Mouse (Mus musculus) stomach, embryonic 14.5 days (tissue): Measurements from ENCODE around the gene Atic. TPM values are rescaled to one million over a fixed set of nuclear protein-coding genes. Genes with fewer than 3 reads are reported as not detected.

Experiments used
- ATAC-seq: fragments of 200-750 bp; cut with Nextera tagmentation; 2 replicates; pipeline ENCODE4 v1.8.0; 2017; ENCODE audit warnings: low read depth, moderate TSS enrichment; ENCODE audit not compliant: insufficient number of reproducible peaks, insufficient read depth, low FRiP score
- H3K27ac ChIP-seq: fragments of 300-500 bp; sonication (generic); 2 replicates; pipeline ENCODE4 v1.5.1; 2014; ENCODE audit warnings: mild to moderate bottlenecking, low read length, moderate library complexity, mixed read lengths
- H3K27me3 ChIP-seq: fragments of 300-500 bp; sonication (generic); 2 replicates; pipeline ENCODE4 v1.6.1; 2014; ENCODE audit warnings: low read length, control low read depth, mixed read lengths; ENCODE audit not compliant: control insufficient read depth, insufficient read depth
- H3K36me3 ChIP-seq: fragments of 300-500 bp; sonication (generic); 2 replicates; pipeline ENCODE4 v1.6.1; 2014; ENCODE audit warnings: mild to moderate bottlenecking, control low read depth, low read length, moderate library complexity, mixed read lengths; ENCODE audit not compliant: control insufficient read depth, insufficient read depth
- H3K4me1 ChIP-seq: fragments of 300-500 bp; sonication (generic); 2 replicates; pipeline ENCODE4 v1.6.1; 2014; ENCODE audit warnings: low read length, control low read depth, mixed read lengths; ENCODE audit not compliant: control insufficient read depth, insufficient read depth
- H3K4me2 ChIP-seq: fragments of 300-500 bp; sonication (generic); replicated peaks from 2 replicates; pipeline ENCODE4 v1.6.1; 2014; ENCODE audit warnings: low read depth, low read length, control low read depth
- H3K4me3 ChIP-seq: fragments of 300-500 bp; sonication (generic); 2 replicates; pipeline ENCODE4 v1.5.1; 2014; ENCODE audit warnings: low read depth, low read length, control low read depth
- H3K9ac ChIP-seq: fragments of 300-500 bp; sonication (generic); replicated peaks from 2 replicates; pipeline ENCODE4 v1.6.1; 2014; ENCODE audit warnings: low read depth, mild to moderate bottlenecking, control low read depth, low read length, moderate library complexity, mixed read lengths
- H3K9me3 ChIP-seq: fragments of 300-500 bp; sonication (generic); 2 replicates; pipeline ENCODE4 v1.6.1; 2016; ENCODE audit warnings: low read depth, low read length, control low read depth; ENCODE audit not compliant: control insufficient read depth
- WGBS: fragments of 180-500 bp; shearing (Covaris S2); extraction: QIAGEN DNeasy Blood & Tissue Kit; methylation state at CpG from one replicate; pipeline ENCODE4 v1.1.7; 2014; 5-methylcytosine and 5-hydroxymethylcytosine counted together
- polyA plus RNA-seq: library from polyadenylated mRNA; unstranded; fragments of >200 nt; fragmentation: Nextera tagmentation; extraction: Ambion mirVana; gene quantifications from 2 replicates; pipeline ENCODE4 v1.2.1, GENCODE M21; 2014

Gene Atic
- polyA plus RNA-seq, 1 experiment from 2014 or later = 79.1 TPM

- H3K27me3 ChIP-seq = no peaks in the 10 kb centered on the region
- no peak overlapping the region for H3K4me2 ChIP-seq
- WGBS = 96% methylated on average over 8 of the region's 8 CpGs
Observed at GRCm38 (mm10) chr1:71583302-71583701, 26.4 kb downstream of the Atic start.

GRCm38 (mm10) chr1:71583900-71584299 is 26.9 kb downstream of the Atic start:
- 85% methylated on average over 7 of the region's 7 CpGs for WGBS
- H3K9ac ChIP-seq = no peak overlapping the region
- no peak overlapping the region for H3K4me3 ChIP-seq
- ATAC-seq = no peak
- no peak overlapping the region for H3K27ac ChIP-seq
- no peaks in the 10 kb centered on the region for H3K4me1 ChIP-seq
- no peaks in the 10 kb centered on the region for H3K27me3 ChIP-seq
- no peaks in the 10 kb centered on the region for H3K9me3 ChIP-seq
- H3K36me3 ChIP-seq = peaks cover 50% of the 10 kb centered on the region
- no peak overlapping the region for H3K4me2 ChIP-seq

More at GRCm38 (mm10) chr1:71583302-71583701, 26.4 kb downstream of the Atic start:
- H3K4me3 ChIP-seq = no peak overlapping the region
- H3K9ac ChIP-seq = no peak overlapping the region
- no peaks in the 10 kb centered on the region for H3K4me1 ChIP-seq
- H3K9me3 ChIP-seq = no peaks in the 10 kb centered on the region
- ATAC-seq = no peak
- H3K36me3 ChIP-seq = peaks cover 51% of the 10 kb centered on the region
- no peak overlapping the region for H3K27ac ChIP-seq

GRCm38 (mm10) chr1:71586658-71587057 is 29.7 kb downstream of the Atic start:
- H3K9me3 ChIP-seq = no peaks in the 10 kb centered on the region
- no peak overlapping the region for H3K4me2 ChIP-seq
- H3K27me3 ChIP-seq = no peaks in the 10 kb centered on the region
- no peak overlapping the region for H3K27ac ChIP-seq
- WGBS = 70% methylated on average over 7 of the region's 7 CpGs
- peaks cover 56% of the 10 kb centered on the region for H3K36me3 ChIP-seq
- H3K4me1 ChIP-seq = no peaks in the 10 kb centered on the region
- no peak overlapping the region for H3K4me3 ChIP-seq
- no peak overlapping the region for H3K9ac ChIP-seq
- 0 out of 2 replicates have a peak, but pooled peaks have one; percentile 56 for ATAC-seq

GRCm38 (mm10) chr1:71590038-71590437 is 33.1 kb downstream of the Atic start:
- no peak overlapping the region for H3K9ac ChIP-seq
- no peaks in the 10 kb centered on the region for H3K9me3 ChIP-seq
- H3K4me1 ChIP-seq = no peaks in the 10 kb centered on the region
- peaks cover 77% of the 10 kb centered on the region for H3K36me3 ChIP-seq
- WGBS = 95% methylated on average over 11 of the region's 11 CpGs
- no peak overlapping the region for H3K27ac ChIP-seq
- H3K27me3 ChIP-seq = no peaks in the 10 kb centered on the region
- H3K4me3 ChIP-seq = no peak overlapping the region
- no peak for ATAC-seq
- H3K4me2 ChIP-seq = no peak overlapping the region

GRCm38 (mm10) chr1:71593184-71593583 is 36.2 kb downstream of the Atic start:
- Histone ChIP-seq H3K4me2 (no peak overlapping the region), H3K27ac (no peak overlapping the region), H3K27me3 (no peaks in the 10 kb centered on the region), H3K4me1 (no peaks in the 10 kb centered on the region), H3K9ac (no peak overlapping the region), H3K36me3 (peaks cover 64% of the 10 kb centered on the region), H3K9me3 (no peaks in the 10 kb centered on the region), H3K4me3 (no peak overlapping the region)
- no peak for ATAC-seq
- 91% methylated on average over 9 of the region's 9 CpGs for WGBS

- H3K27me3 ChIP-seq = no peaks in the 10 kb centered on the region
- no peak overlapping the region for H3K9ac ChIP-seq
- H3K27ac ChIP-seq = no peak overlapping the region
- H3K9me3 ChIP-seq = no peaks in the 10 kb centered on the region
- H3K4me1 ChIP-seq = no peaks in the 10 kb centered on the region
- no peak overlapping the region for H3K4me3 ChIP-seq
- no peak for ATAC-seq
- peaks cover 65% of the 10 kb centered on the region for H3K36me3 ChIP-seq
- H3K4me2 ChIP-seq = no peak overlapping the region
- 84% methylated on average over 2 of the region's 2 CpGs for WGBS
Observed at GRCm38 (mm10) chr1:71594268-71594667, 37.3 kb downstream of the Atic start.

GRCm38 (mm10) chr1:71595365-71595764 is 38.4 kb downstream of the Atic start:
- no peak for ATAC-seq
- no peak overlapping the region for H3K4me3 ChIP-seq
- H3K36me3 ChIP-seq = peaks cover 66% of the 10 kb centered on the region
- no peaks in the 10 kb centered on the region for H3K9me3 ChIP-seq
- 92% methylated on average over 4 of the region's 4 CpGs for WGBS
- H3K4me1 ChIP-seq = no peaks in the 10 kb centered on the region
- no peak overlapping the region for H3K9ac ChIP-seq
- H3K27me3 ChIP-seq = no peaks in the 10 kb centered on the region
- no peak overlapping the region for H3K4me2 ChIP-seq
- H3K27ac ChIP-seq = no peak overlapping the region

GRCm38 (mm10) chr1:71605751-71606150 is 48.8 kb downstream of the Atic start:
- Histone ChIP-seq H3K4me2 (no peak overlapping the region), H3K27me3 (no peaks in the 10 kb centered on the region), H3K9me3 (no peaks in the 10 kb centered on the region), H3K9ac (no peak overlapping the region), H3K36me3 (peaks cover 66% of the 10 kb centered on the region), H3K4me1 (no peaks in the 10 kb centered on the region), H3K4me3 (no peak overlapping the region), H3K27ac (no peak overlapping the region)
- no peak for ATAC-seq
- WGBS = 83% methylated on average over 2 of the region's 2 CpGs

GRCm38 (mm10) chr1:71606600-71607325 is 49.8 kb downstream of the Atic start:
- Histone ChIP-seq H3K4me2 (no peak overlapping the region), H3K4me1 (no peaks in the 10 kb centered on the region), H3K9ac (no peak overlapping the region), H3K36me3 (peaks cover 70% of the 10 kb centered on the region), H3K4me3 (no peak overlapping the region), H3K27me3 (no peaks in the 10 kb centered on the region), H3K9me3 (no peaks in the 10 kb centered on the region), H3K27ac (no peak overlapping the region)
- 92% methylated on average over 8 of the region's 8 CpGs for WGBS
- ATAC-seq = no peak
